Mouse (Mus musculus): ENCODE results near the gene Atp2b4. TPM values are rescaled to one million over a fixed set of nuclear protein-coding genes. Genes with fewer than 3 reads are reported as not detected.
"Not testable (repeated sequence)": the region's sequence is repeated elsewhere in the genome, so short reads cannot be mapped to it uniquely, and the experiment has no call there.

The Atp2b4 gene
- total RNA-seq, 1 experiment from 2014 or later, result 16.7 TPM

- no peak for ATAC-seq (replicated peaks; ENCODE audit: insufficient number of reproducible peaks, low FRiP score, low TSS enrichment, poor library complexity, severe bottlenecking)
Measured at GRCm38 (mm10) chr1:133713009-133713370, 87.9 kb downstream of the Atp2b4 start.

DNA sequence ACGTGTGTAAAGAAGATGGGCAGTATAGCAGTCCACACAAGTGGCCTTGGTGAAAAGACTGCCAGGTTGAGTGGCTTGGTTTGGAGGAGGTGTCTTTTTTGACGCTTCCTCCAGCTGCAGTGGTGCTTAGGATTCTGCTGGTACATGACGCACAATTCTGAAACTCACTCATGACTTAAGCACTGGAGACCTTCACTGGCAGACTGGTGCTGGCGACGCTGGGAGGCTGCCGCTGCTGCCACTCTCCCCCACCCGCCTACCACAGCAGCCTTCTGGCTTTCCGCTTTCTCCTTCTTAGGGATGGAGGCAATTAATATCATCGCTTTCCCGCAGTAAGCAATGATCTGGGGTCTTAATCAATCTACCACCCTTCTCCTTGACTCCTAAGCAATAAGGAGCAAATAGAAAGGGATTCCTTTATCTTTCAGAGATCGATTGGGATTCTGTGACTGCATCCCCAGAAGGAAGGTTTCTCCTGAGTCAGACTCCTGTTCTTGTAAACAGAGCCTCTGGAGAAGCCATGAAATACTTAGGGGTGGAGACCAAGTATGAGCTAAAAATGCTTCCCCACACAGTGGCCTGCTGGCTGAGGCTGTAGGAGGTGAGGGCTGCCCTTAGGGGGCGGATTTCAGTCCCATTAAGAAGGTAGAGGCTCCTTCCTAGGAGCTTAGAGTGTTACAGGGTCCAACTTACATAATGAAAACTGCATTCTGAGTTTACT is 88.4 kb downstream of the Atp2b4 start:
- no peak for ATAC-seq (replicated peaks; ENCODE audit: insufficient number of reproducible peaks, low FRiP score, low TSS enrichment, poor library complexity, severe bottlenecking)

DNA sequence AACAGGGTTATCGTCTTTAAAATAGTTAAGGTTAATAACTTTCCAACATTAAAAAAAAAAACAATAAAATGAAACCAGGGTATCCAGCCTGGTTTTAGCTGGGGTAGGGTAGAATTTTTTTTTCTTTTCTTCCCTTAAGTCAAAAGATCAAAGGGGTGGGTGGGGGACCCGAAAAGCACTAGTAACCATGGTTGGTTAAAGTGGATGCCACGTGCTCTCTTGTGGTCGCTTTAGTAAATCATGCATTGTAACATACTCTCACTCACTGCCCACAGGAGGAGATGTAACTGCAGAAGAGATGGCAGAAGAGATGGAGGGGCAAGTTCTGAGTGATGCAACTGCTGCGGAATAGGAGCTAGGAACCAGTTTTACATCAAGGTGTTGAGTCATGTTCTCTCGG is 89.5 kb downstream of the Atp2b4 start:
- no peak for ATAC-seq (replicated peaks; ENCODE audit: insufficient number of reproducible peaks, low FRiP score, low TSS enrichment, poor library complexity, severe bottlenecking)

DNA sequence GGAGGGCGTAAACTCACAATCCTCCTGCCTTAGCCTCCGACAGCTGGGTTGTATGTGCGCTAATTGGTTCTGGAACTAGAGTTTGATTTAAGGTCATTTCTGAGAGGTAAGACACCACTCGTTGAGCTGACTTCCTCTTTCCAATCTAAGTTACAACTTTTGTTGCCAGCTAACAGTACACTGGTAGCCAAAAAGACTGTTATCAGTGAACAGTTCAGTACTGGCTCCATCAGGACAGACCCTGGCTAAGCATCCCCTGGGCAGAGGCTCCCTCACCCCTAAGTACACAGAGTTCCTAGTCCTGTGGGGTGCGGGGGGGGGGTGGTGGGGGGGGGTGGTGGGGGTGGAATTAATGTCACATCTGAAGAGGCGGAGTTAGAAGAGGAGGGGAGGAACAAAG is 89.9 kb downstream of the Atp2b4 start:
- no peak for ATAC-seq (replicated peaks; ENCODE audit: insufficient number of reproducible peaks, low FRiP score, low TSS enrichment, poor library complexity, severe bottlenecking)

- no peak for ATAC-seq (replicated peaks; ENCODE audit: insufficient number of reproducible peaks, low FRiP score, low TSS enrichment, poor library complexity, severe bottlenecking)
Measured at GRCm38 (mm10) chr1:133709292-133709691, 91.5 kb downstream of the Atp2b4 start.

GRCm38 (mm10) chr1:133701824-133702223 is 99.0 kb downstream of the Atp2b4 start:
- not testable (repeated sequence) for ATAC-seq (replicated peaks; ENCODE audit: insufficient number of reproducible peaks, low FRiP score, low TSS enrichment, poor library complexity, severe bottlenecking)

DNA sequence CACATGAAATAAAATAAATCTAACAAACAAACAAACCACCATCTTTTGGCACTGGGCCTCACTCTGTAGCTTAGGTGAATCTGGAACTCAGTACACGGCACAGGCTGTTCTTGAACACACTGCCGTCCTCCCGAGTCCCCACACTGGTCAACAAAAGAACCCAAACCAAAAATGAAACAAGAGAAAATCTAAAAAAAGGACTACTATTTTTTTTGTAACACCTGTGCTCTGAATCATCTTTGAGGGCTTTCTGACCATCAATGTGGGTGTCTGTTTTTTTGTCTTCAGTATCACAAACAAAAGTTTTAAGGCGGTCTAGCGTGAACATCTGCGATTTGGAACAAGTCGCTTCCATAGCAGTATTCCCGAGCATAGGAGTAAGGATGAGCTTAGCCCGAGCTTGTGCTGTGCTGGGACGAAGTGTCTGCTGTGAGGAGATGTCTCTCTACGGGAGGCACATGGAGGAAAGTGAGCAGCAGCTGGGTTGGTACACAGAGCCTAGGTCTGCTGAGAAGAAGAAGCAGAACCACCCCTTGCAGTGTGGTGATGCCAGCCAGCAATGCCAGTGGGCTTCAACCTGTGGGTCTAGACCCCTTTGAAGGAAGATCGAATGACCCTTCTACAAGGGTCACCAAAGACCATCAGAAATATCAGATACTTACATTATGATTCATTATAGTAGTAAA is 102.8 kb downstream of the Atp2b4 start:
- ATAC-seq (replicated peaks; ENCODE audit: insufficient number of reproducible peaks, low FRiP score, low TSS enrichment, poor library complexity, severe bottlenecking), result no peak

- no peak for ATAC-seq (replicated peaks; ENCODE audit: insufficient number of reproducible peaks, low FRiP score, low TSS enrichment, poor library complexity, severe bottlenecking)
Measured at GRCm38 (mm10) chr1:133695901-133696300, 104.9 kb downstream of the Atp2b4 start.

DNA sequence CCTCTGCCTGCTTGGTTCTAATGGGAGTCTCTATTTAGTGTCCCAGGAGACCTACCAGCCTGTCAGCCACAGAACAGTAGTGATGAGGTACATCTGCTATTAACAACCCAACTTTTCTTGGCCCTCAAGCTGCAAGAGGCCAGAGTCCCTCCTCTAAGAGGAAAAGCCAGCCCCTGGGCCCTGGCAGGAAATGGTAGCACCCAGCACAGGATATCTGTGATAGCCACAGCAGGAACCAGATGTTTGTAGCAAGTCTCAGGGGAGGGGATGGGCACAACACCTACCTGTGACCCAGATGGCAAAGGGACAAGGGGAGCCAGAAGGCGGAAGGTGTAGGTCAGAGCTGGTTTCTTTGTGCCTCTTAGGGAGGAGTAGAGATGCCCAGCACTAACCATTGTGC is 106.0 kb downstream of the Atp2b4 start:
- peak; percentile 57 for ATAC-seq (replicated peaks; ENCODE audit: insufficient number of reproducible peaks, low FRiP score, low TSS enrichment, poor library complexity, severe bottlenecking)

DNA sequence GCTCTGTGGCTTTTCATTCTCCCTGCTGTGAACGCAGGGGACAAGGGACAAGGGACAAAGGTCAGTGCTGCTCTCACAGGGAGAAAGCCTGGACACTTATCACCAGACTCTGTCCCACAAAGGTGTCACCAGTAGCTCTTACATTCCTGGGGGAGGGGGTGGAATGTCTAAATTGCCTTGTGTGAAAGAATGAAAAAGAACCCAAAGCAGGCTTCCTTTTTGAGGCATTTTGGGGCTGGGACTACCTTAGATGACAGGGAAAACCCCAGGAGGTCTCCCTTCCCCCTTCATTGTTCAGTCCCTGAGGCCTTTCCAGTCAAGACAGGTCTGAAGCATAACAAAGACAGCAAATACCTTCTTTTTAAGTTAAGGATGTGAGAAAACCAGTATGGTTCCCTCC is 106.5 kb downstream of the Atp2b4 start:
- ATAC-seq (replicated peaks; ENCODE audit: insufficient number of reproducible peaks, low FRiP score, low TSS enrichment, poor library complexity, severe bottlenecking), result no peak

- ATAC-seq (replicated peaks; ENCODE audit: insufficient number of reproducible peaks, low FRiP score, low TSS enrichment, poor library complexity, severe bottlenecking), result no peak
Measured at GRCm38 (mm10) chr1:133693536-133694114, 107.2 kb downstream of the Atp2b4 start.

DNA sequence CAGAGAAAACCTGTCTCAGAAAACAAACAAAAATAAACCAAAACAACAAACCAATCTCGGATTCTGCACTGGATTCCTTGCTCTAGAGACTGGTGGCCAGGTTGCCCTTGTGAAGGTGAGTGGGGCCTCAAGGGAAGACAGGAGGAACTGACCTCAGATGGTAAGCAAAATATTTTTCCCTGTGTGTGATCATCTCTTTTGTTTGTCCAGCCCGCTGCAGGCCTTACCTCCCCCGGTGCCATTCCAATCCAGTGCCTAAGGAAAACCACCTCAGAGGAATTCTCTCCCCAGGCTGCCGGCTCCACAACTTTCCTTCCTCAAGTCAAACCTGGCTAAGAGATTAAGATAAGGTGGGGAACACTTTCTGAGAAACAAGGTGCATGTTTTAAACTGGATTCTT is 108.6 kb downstream of the Atp2b4 start:
- no peak for ATAC-seq (replicated peaks; ENCODE audit: insufficient number of reproducible peaks, low FRiP score, low TSS enrichment, poor library complexity, severe bottlenecking)

DNA sequence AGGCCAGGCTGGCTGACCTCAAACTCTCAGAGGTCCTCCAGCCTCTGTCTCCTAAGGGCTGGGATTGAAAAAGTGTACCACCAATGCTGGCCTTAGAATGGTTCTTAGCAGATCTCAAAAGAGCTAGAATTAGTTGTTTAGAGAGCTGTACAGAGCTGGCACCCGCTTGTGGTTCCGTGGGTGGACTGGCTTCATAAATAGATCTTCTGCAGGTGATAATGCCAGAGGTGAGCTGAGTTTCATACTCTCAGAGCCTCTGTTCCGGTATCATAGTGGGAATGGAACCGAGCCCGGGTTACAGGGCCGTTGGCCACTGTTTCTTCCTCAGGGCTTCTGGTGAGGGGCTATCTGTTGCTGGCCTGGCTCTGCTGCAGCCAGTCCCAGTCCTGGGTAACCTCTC is 109.8 kb downstream of the Atp2b4 start:
- ATAC-seq (replicated peaks; ENCODE audit: insufficient number of reproducible peaks, low FRiP score, low TSS enrichment, poor library complexity, severe bottlenecking), result no peak

DNA sequence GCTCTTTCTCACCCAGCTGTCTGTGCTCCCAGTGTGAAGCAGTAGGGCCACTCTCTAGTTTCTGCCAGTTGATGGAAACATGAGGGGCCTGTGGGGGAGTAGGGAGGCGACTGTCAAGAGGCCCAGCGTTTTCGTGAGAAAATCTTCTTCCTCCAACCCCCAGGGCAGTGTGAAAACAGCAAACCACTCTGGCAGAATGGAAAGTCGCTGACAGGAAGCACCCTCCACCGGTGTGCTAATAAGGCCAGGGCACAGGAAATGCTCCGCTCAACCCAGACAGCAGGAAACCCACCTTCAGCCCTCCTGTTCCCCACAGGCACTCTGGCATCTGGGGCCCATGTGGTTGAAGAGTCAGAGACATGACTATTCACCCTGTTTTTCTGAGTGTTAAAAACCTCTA is 110.9 kb downstream of the Atp2b4 start, which contains the start of gene Lax1:
TSS of gene Lax1 (minus strand) at position 212 of the 400 bp plus-strand sequence.
- peak; percentile 68 for ATAC-seq (replicated peaks; ENCODE audit: insufficient number of reproducible peaks, low FRiP score, low TSS enrichment, poor library complexity, severe bottlenecking)

DNA sequence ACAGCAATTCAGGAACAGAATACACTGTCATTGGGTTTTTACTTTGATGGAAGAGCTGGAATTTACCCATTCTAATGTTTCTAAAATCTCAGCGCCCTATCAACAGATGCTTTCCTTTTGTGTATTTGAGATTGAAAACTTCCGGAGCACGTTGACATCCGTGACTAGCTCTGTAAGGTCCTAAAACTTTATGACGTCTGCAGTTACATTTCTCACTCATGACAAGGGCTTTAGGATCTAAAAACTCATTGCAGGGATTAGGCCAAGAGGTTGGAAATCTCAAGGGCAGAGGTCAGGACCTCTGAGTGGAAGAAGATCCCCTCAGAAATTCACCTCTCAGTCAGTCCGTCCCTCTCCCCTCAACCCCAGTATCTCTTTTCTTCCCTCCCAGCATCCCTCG is 112.5 kb downstream of the Atp2b4 start:
- no peak for ATAC-seq (replicated peaks; ENCODE audit: insufficient number of reproducible peaks, low FRiP score, low TSS enrichment, poor library complexity, severe bottlenecking)

DNA sequence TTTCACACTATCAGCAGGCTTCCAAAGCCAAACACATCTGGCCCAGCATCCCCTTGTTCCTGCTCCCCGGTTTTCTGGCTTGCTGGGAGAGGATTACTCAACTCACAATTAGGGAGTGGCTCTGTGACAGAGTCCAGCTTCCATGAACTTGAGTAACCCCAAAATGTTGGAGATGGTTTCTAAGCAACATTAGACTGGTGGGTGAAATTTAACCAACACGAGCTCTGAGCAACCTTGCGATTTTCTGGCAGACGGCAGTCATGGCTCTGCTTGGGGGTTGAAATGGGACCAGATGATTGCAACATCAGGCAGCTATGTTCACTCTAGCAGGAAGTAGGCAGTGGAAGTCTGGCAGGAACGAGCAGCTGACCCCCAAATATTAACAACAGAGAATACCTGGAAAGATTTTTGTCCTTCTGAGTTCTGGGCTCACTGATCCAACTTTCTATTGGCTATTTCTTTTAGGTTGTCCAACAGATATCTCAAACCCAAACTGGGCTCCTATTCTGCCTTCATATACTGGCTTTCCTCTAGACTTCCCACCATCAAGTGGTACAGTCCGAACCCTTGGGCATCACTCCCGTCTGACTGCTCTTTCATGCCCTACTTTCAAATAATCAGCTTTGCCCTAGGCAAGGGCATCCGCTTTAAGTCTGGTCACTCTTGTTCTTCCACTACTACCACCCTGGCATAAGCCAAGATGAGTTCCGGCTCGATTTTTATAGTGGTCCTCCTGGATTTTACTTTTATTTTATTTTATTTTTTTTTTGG is 114.9 kb downstream of the Atp2b4 start:
- no peak for ATAC-seq (replicated peaks; ENCODE audit: insufficient number of reproducible peaks, low FRiP score, low TSS enrichment, poor library complexity, severe bottlenecking)

DNA sequence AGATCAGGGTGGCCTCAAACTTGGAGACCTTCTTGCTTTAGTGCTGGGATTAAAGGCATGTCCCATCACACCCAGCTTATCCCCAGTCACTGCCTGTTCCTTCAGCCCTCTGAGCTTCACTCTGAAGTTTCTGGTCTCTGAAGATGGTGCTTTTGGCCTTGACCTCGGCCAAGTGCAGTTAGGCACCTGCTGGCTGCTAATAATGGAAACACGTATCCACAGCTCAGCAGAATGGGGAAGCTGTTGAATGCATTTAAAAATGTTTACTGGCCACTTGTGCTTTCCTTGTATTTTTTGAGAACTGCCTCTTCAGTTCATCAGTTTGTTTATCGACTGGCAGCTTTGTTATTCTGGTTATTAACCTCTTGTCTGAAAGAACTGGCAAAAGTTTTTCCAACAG is 129.0 kb downstream of the Atp2b4 start:
- no peak for ATAC-seq (replicated peaks; ENCODE audit: insufficient number of reproducible peaks, low FRiP score, low TSS enrichment, poor library complexity, severe bottlenecking)

GRCm38 (mm10) chr1:133671266-133671665 is 129.6 kb downstream of the Atp2b4 start:
- ATAC-seq (replicated peaks; ENCODE audit: insufficient number of reproducible peaks, low FRiP score, low TSS enrichment, poor library complexity, severe bottlenecking), result no peak

GRCm38 (mm10) chr1:133670776-133671175 is 130.1 kb downstream of the Atp2b4 start:
- ATAC-seq (replicated peaks; ENCODE audit: insufficient number of reproducible peaks, low FRiP score, low TSS enrichment, poor library complexity, severe bottlenecking), result no peak

Data from monocyte, adult 5-6 weeks (primary cell).